Mouse (Mus musculus): ENCODE data around the gene Rnf217. TPM values are rescaled to one million over a fixed set of nuclear protein-coding genes. Genes with fewer than 3 reads are reported as not detected.

Rnf217 gene
- total and polyA plus RNA-seq, 3 experiments: not detected

DNA sequence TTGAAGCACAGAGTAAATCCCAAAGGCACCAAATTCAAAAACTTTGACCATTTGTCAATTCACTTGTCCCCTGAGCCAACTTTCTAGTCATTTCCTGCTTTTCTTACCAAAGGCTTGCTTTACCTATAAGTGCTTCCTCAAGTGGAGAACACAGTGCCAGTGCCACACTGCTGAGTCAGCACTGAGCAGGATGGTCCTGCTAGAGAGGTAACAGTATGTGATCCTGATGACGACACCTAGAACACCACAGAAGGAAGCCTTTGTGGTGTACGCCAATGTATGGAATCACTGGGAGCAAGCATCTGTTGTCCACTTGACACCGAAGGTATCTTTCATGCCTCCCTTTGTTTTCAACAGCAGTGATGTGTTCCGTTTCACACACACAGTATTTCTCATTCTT lies 90.8 kb downstream of the Rnf217 start:
- Histone ChIP-seq H3K4me3 (replicated peaks in 1 of 3; ENCODE audit: low read depth in 2 of 3, low read length in 2 of 3, poor library complexity in 1 of 3) (no peak overlapping the region), H3K27ac (ENCODE audit: insufficient read depth, low read depth) (no peak overlapping the region), H3K4me1 (ENCODE audit: control insufficient read depth in 1 of 2, insufficient read depth in 2 of 2) (0 out of 4 replicates have a peak, but pooled peaks cover 0 to 3% of the 10 kb centered on the region in 2 experiments), H3K79me2 (replicated peaks; ENCODE audit: control insufficient read depth, extremely low read depth, insufficient read depth, poor library complexity, severe bottlenecking) (no peaks in the 10 kb centered on the region), H3K9ac (ENCODE audit: insufficient read depth, low read depth) (no peak overlapping the region), H3K9me3 (replicated peaks; ENCODE audit: low read length) (no peaks in the 10 kb centered on the region), H3K4me2 (ENCODE audit: insufficient read depth, low read depth, poor library complexity, severe bottlenecking) (no peak overlapping the region), H3K36me3 (replicated peaks in 1 of 2; ENCODE audit: control insufficient read depth in 1 of 2, insufficient read depth in 1 of 2, low read length in 1 of 2) (no peaks in the 10 kb centered on the region), H3K27me3 (replicated peaks) (no peaks in the 10 kb centered on the region)
- dilution Hi-C loops (cut with MboI; ENCODE audit: extremely low pct_ligation_motif_present, extremely low pct_unique_long_range_greater_than_20kb, low sequenced_read_pairs): no loop called here
- in situ Hi-C loops (cut with MboI; ENCODE audit: low pct_ligation_motif_present, low pct_unique_long_range_greater_than_20kb, low sequenced_read_pairs): no loop called here
- no peak for DNase-seq (ENCODE audit: extremely low read depth)
- TF ChIP-seq MAFK (IDR thresholded peaks at IDR 0.05; ENCODE audit: insufficient replicate concordance, low read length) (peak; percentile 49; the same call in 1 of the 2 replicates), ZNF384 (IDR thresholded peaks at IDR 0.05; ENCODE audit: low read depth, low read length) (no peak), CHD1 (IDR thresholded peaks at IDR 0.05; ENCODE audit: low read depth, low read length) (no peak), PAX5 (IDR thresholded peaks at IDR 0.05; ENCODE audit: low read length) (no peak), RCOR1 (conservative IDR thresholded peaks at IDR 0.05; ENCODE audit: low read depth, low read length) (no peak)

DNA sequence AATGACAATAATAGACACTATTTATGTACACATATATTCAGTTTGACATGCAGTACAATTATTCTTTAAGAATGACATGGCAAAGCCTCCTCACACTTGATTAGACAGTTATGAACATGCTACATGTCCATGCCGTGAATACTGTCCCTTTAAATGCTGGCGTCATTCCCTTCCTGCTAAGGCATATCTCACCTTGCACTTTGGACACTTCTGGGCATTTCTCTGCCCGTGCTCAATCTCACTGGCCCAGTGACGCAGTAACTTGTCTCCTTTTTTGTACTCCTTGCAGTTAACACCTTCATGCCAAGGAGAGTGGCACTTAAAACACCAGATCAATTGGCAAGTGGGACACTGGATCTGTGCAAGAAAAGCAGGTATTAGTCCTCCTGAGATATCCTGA lies 91.8 kb downstream of the Rnf217 start:
- 0 out of 4 replicates have a peak, but pooled peaks cover 0 to 3% of the 10 kb centered on the region in 2 experiments for H3K4me1 ChIP-seq (ENCODE audit: control insufficient read depth in 1 of 2, insufficient read depth in 2 of 2)
- H3K4me2 ChIP-seq (ENCODE audit: insufficient read depth, low read depth, poor library complexity, severe bottlenecking): no peak overlapping the region
- no peak overlapping the region for H3K4me3 ChIP-seq (replicated peaks in 1 of 3; ENCODE audit: low read depth in 2 of 3, low read length in 2 of 3, poor library complexity in 1 of 3)
- dilution Hi-C loops (cut with MboI; ENCODE audit: extremely low pct_ligation_motif_present, extremely low pct_unique_long_range_greater_than_20kb, low sequenced_read_pairs) (no loop called here), in situ Hi-C loops (cut with MboI; ENCODE audit: low pct_ligation_motif_present, low pct_unique_long_range_greater_than_20kb, low sequenced_read_pairs) (no loop called here)
- no peaks in the 10 kb centered on the region for H3K9me3 ChIP-seq (replicated peaks; ENCODE audit: low read length)
- no peaks in the 10 kb centered on the region for H3K27me3 ChIP-seq (replicated peaks)
- H3K79me2 ChIP-seq (replicated peaks; ENCODE audit: control insufficient read depth, extremely low read depth, insufficient read depth, poor library complexity, severe bottlenecking): no peaks in the 10 kb centered on the region
- no peaks in the 10 kb centered on the region for H3K36me3 ChIP-seq (replicated peaks in 1 of 2; ENCODE audit: control insufficient read depth in 1 of 2, insufficient read depth in 1 of 2, low read length in 1 of 2)
- no peak for DNase-seq (ENCODE audit: extremely low read depth)
- H3K27ac ChIP-seq (ENCODE audit: insufficient read depth, low read depth): no peak overlapping the region
- no peak overlapping the region for H3K9ac ChIP-seq (ENCODE audit: insufficient read depth, low read depth)
- TF ChIP-seq NRF1 (IDR thresholded peaks at IDR 0.05; ENCODE audit: low read depth, low read length) (no peak), MEF2A (IDR thresholded peaks at IDR 0.05; ENCODE audit: borderline replicate concordance, low read depth, low read length) (no peak), UBTF (IDR thresholded peaks at IDR 0.05; ENCODE audit: low read depth, low read length) (no peak), CHD2 (IDR thresholded peaks at IDR 0.05; ENCODE audit: low read length) (no peak), SIN3A (IDR thresholded peaks at IDR 0.05; ENCODE audit: low read length) (no peak), ETS1 (conservative IDR thresholded peaks at IDR 0.05; ENCODE audit: low read depth, low read length) (no peak), JUN (IDR thresholded peaks at IDR 0.05; ENCODE audit: insufficient read depth, low read depth, low read length) (no peak), USF2 (conservative IDR thresholded peaks at IDR 0.05; ENCODE audit: low read depth, low read length) (no peak), PAX5 (IDR thresholded peaks at IDR 0.05; ENCODE audit: low read length) (no peak), ELF1 (IDR thresholded peaks at IDR 0.05; ENCODE audit: low read depth, low read length) (no peak), USF1 (IDR thresholded peaks at IDR 0.05; ENCODE audit: low read depth, low read length) (no peak), IRF4 (IDR thresholded peaks at IDR 0.05; ENCODE audit: low read depth, low read length) (no peak), BHLHE40 (IDR thresholded peaks at IDR 0.05; ENCODE audit: low read depth, low read length) (no peak), POLR2AphosphoS2 (IDR thresholded peaks at IDR 0.05; ENCODE audit: low read depth, low read length) (no peak)
